Mouse (Mus musculus) megakaryocyte-erythroid progenitor cell, adult 5-6 weeks (primary cell): ENCODE measurements around the gene Klc3. TPM values are rescaled to one million over a fixed set of nuclear protein-coding genes. Genes with fewer than 3 reads are reported as not detected.

ENCODE experiments used
- ATAC-seq: replicated peaks from 2 replicates; pipeline ENCODE4 v1.8.0; 2016; ENCODE audit warnings: mild to moderate bottlenecking, inconsistent platforms; ENCODE audit not compliant: severe bottlenecking, poor library complexity, low FRiP score, low TSS enrichment
- total RNA-seq, 2 experiments: library from RNA; stranded (forward) in 1 of 2; stranded (reverse) in 1 of 2; fragments of 200-1000, 215-1000 nt in 1 of 2; fragments of >200 nt in 1 of 2; fragmentation: Nextera tagmentation in 1 of 2; gene quantifications; 2 replicates each; pipeline ENCODE4 v1.2.3; 2014 to 2017

Gene Klc3
- total RNA-seq, 2 experiments from 2014 or later = not detected

GRCm38 (mm10) chr7:19365376-19365775 is 38.5 kb downstream of the Klc3 start:
- no peak for ATAC-seq

- peak; percentile 27; the same call in 1 of the 2 replicates for ATAC-seq
Measured at GRCm38 (mm10) chr7:19363881-19364280, 40.0 kb downstream of the Klc3 start.

DNA sequence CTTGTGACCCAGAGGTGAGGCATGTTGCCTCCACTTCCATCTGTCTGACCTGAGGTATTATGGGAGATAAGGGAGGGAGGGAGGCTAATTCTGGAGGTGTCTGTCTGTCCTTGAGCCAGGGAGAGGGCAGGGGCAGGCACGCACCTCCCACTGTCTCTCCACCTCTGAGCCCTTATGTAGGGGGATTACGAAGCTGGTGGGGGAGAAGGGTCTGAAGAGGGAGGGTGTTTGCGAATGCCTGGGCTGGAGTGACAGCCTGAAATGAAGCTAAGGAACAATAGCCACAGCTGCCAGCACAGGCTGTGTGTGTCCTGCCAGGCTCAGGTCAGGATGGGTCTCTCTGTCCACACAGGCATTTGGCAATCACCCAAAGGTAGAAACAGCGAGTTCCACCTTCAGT is 41.6 kb downstream of the Klc3 start:
- no peak for ATAC-seq

DNA sequence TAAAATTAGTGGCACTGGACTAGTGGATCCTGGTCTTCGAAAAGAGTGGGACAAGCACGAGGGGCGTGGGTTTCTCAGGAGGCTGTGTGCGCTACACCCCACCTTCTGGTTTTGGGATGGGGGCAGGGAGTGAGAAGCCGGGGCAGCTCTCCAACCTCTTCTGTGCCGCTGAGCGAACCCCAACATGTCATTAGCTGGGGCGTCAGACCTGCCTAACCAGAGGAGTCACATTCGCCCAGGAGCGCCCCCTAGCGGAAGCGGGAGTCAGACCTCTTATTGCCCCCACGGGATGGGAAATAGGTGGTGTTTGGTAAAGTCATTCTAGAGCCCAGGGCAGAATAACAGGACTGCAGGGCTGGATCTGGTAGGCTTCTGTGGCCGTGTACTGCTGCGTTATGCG is 42.2 kb downstream of the Klc3 start:
- peak; percentile 36 for ATAC-seq

DNA sequence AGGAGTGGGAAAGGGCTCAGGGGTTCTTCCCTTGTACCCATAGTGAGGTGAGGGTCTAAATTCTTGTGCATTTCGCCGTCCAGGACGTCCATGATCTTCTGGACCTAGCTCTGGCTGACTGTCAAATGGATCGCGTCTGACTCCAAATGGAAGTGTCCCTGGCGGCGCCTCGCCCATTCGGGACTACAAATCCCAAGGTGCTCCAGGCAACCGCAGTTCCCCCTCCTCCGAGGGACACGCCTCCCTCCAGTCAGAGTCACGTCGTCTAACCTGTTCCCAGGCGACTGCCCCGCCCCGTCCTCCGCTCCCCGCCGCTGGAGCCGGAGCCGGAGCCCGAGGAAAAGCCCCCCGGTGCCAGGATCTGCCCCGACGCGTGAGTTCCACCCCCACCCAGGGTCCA is 43.0 kb downstream of the Klc3 start:
- ATAC-seq = peak; percentile 70

- ATAC-seq = peak; percentile 66
Measured at GRCm38 (mm10) chr7:19359892-19360641, 43.8 kb downstream of the Klc3 start.

- peak; percentile 64 for ATAC-seq
Measured at GRCm38 (mm10) chr7:19359299-19359891, 44.5 kb downstream of the Klc3 start, which contains the start of the genes Cd3eap and Ppp1r13l. Gene Cd3eap, minus strand, starts transcription at chr7:19359483. Gene Ppp1r13l, plus strand, starts transcription at chr7:19359749.

DNA sequence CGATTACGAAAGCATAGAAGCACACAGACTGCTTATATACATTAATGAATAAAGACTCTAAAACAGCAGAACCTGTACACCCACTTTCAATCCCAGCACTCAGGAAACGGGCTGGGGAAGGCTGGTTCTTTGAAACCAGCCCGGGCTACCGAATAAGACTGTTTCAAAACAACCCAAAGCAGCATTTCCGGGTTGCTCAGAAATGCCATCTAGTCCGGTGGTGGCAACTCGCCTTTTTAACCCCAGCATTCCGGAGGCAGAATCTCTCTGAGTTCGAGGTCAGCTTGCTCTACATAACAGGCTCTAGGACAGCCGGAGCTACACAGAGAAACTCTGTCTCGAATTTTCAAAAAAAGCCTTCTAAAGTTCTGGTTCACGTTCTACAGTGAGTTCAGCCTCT is 45.3 kb downstream of the Klc3 start:
- ATAC-seq = no peak

GRCm38 (mm10) chr7:19357381-19358375 is 46.2 kb downstream of the Klc3 start:
- ATAC-seq = no peak

DNA sequence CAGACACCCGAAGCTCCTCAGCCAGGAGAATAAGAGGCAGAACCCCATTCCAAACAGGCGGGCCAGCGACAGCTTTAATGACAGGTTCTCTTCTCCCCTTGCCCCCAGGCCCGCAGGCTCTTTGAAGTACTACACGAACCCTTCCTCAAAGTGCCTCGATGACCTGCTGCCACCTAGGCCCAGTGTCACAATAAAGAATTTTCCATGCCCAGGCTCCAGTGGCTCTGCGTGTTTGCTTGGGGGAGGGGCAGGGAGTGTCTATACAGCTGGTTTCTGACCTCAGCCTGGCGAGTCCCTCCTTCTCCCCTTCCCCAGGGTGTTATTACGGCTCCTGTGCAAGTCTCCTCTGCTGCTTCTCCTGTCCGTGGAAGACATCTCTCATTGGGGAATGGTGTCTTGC is 47.6 kb downstream of the Klc3 start:
- no peak for ATAC-seq

DNA sequence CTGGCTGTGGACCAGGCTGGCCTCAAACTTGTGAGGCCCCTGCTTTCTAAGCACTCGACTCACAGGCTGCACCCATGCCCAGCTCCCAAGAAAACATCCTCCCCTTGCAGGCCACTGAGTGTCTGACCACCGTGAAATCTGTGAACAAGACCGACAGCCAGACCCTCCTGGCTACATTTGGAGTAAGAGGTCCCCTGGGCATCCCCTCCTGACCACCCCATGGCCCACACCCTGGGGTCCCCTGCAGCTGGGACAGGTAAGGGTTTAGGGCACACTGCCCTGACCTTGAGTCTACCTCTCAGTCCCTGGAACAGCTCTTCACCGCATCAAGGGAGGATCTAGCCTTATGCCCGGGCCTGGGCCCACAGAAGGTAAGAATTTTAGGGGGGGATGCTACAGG is 48.9 kb downstream of the Klc3 start:
- ATAC-seq = no peak

- ATAC-seq = no peak
Measured at GRCm38 (mm10) chr7:19350221-19350620, 53.7 kb downstream of the Klc3 start.

DNA sequence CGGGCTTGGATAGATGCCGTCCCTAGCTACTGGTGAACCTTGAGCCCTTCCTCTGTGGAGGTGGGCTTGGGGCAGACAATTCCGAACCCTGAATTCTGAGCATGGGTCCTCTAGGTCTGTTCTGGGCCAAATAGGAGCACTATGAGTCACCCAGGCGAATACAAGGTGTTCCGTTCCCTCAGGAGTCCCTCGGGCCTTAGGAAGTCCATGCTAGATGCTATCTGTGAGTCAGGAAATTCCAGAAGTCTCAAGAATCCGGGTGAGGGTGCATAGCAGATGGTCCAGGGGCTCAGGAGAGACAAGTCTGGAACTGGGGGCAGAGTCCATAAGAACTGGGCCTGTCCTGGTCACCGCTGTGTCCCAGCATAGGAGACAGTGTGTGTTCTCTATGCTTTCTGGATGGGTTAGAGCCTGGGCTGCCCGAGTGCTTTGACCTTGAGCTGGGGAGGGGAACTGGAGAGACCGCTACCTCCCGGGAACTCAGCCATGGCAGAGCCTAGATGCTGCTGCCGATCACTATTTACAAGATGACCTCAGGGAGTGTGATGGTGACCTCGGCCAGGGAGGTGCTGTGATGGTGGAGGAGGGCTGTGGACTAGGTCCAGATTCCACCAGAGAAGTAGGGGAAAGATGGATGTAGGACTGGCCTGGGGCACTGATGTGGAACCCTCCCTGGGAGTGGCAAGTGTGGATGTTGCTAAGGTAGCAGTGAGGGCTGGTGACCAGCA is 54.6 kb downstream of the Klc3 start:
- no peak for ATAC-seq

GRCm38 (mm10) chr7:19344938-19345471 is 58.9 kb downstream of the Klc3 start:
- peak; percentile 91 for ATAC-seq

Other genes with a start within 250 kb of the Klc3 start
- not detected in 2 replicates for gene Gipr, start 238.0 kb downstream of the Klc3 start, total RNA-seq (2014; fragmentation: Nextera tagmentation)
- 0.95 TPM in 1 of 2 replicates, not detected in the other for gene Gipr, start 238.0 kb downstream of the Klc3 start, total RNA-seq (2017)
- 4.8 and 11.4 TPM in 2 replicates for gene Eml2, start 227.7 kb downstream of the Klc3 start, total RNA-seq (2014; fragmentation: Nextera tagmentation)
- 4.8 and 6.6 TPM in 2 replicates for gene Eml2, start 227.7 kb downstream of the Klc3 start, total RNA-seq (2017)
- gene Gpr4, start 191.6 kb downstream of the Klc3 start, total RNA-seq (2014; fragmentation: Nextera tagmentation) = 0.64 TPM in 1 of 2 replicates, not detected in the other
- gene Gpr4, start 191.6 kb downstream of the Klc3 start, total RNA-seq (2017) = not detected in 2 replicates
- gene Opa3, start 175.8 kb downstream of the Klc3 start, total RNA-seq (2014; fragmentation: Nextera tagmentation) = 22.3 and 22.6 TPM in 2 replicates
- 17.1 and 21.2 TPM in 2 replicates for gene Opa3, start 175.8 kb downstream of the Klc3 start, total RNA-seq (2017)
- 19.3 and 34.8 TPM in 2 replicates for gene Vasp, start 132.3 kb downstream of the Klc3 start, total RNA-seq (2014; fragmentation: Nextera tagmentation)
- gene Vasp, start 132.3 kb downstream of the Klc3 start, total RNA-seq (2017) = 27.9 and 53.7 TPM in 2 replicates
- gene Ppm1n, start 124.0 kb downstream of the Klc3 start, total RNA-seq (2014; fragmentation: Nextera tagmentation) = not detected in 2 replicates
- not detected in 2 replicates for gene Ppm1n, start 124.0 kb downstream of the Klc3 start, total RNA-seq (2017)
- gene Rtn2, start 121.5 kb downstream of the Klc3 start, total RNA-seq (2014; fragmentation: Nextera tagmentation) = not detected in 2 replicates
- not detected in 2 replicates for gene Rtn2, start 121.5 kb downstream of the Klc3 start, total RNA-seq (2017)
- 4.2 and 4.8 TPM in 2 replicates for gene Fosb, start 94.1 kb downstream of the Klc3 start, total RNA-seq (2014; fragmentation: Nextera tagmentation)
- gene Fosb, start 94.1 kb downstream of the Klc3 start, total RNA-seq (2017) = 52.4 and 77.0 TPM in 2 replicates
- 31.3 and 51.5 TPM in 2 replicates for gene Ercc1, start 59.3 kb downstream of the Klc3 start, total RNA-seq (2014; fragmentation: Nextera tagmentation)
- 19.8 and 23.8 TPM in 2 replicates for gene Ercc1, start 59.3 kb downstream of the Klc3 start, total RNA-seq (2017)
- gene Cd3eap, start 44.6 kb downstream of the Klc3 start, total RNA-seq (2014; fragmentation: Nextera tagmentation) = 17.2 and 36.6 TPM in 2 replicates
- gene Cd3eap, start 44.6 kb downstream of the Klc3 start, total RNA-seq (2017) = 34.9 and 47.7 TPM in 2 replicates
- 4.3 and 6.5 TPM in 2 replicates for gene Ppp1r13l, start 44.4 kb downstream of the Klc3 start, total RNA-seq (2014; fragmentation: Nextera tagmentation)
- 0.30 TPM in 1 of 2 replicates, not detected in the other for gene Ppp1r13l, start 44.4 kb downstream of the Klc3 start, total RNA-seq (2017)
- gene Ercc2, start 22.1 kb downstream of the Klc3 start, total RNA-seq (2014; fragmentation: Nextera tagmentation) = 27.7 and 39.0 TPM in 2 replicates
- gene Ercc2, start 22.1 kb downstream of the Klc3 start, total RNA-seq (2017) = 18.7 and 21.2 TPM in 2 replicates
- not detected in 2 replicates for gene Ckm, start 672 bp upstream of the Klc3 start, total RNA-seq (2014; fragmentation: Nextera tagmentation)
- gene Ckm, start 672 bp upstream of the Klc3 start, total RNA-seq (2017) = 0.80 TPM in 1 of 2 replicates, not detected in the other
- gene Mark4, start 54.7 kb upstream of the Klc3 start, total RNA-seq (2014; fragmentation: Nextera tagmentation) = 7.8 and 11.3 TPM in 2 replicates
- 3.0 and 3.1 TPM in 2 replicates for gene Mark4, start 54.7 kb upstream of the Klc3 start, total RNA-seq (2017)
- gene Exoc3l2, start 59.2 kb upstream of the Klc3 start, total RNA-seq (2014; fragmentation: Nextera tagmentation) = 1.7 and 2.3 TPM in 2 replicates
- 1.0 and 1.5 TPM in 2 replicates for gene Exoc3l2, start 59.2 kb upstream of the Klc3 start, total RNA-seq (2017)
- 3.4 and 3.6 TPM in 2 replicates for gene Bloc1s3, start 104.3 kb upstream of the Klc3 start, total RNA-seq (2014; fragmentation: Nextera tagmentation)
- 3.6 and 4.7 TPM in 2 replicates for gene Bloc1s3, start 104.3 kb upstream of the Klc3 start, total RNA-seq (2017)
- 89.3 and 96.3 TPM in 2 replicates for gene Trappc6a, start 104.3 kb upstream of the Klc3 start, total RNA-seq (2014; fragmentation: Nextera tagmentation)
- gene Trappc6a, start 104.3 kb upstream of the Klc3 start, total RNA-seq (2017) = 22.6 and 23.6 TPM in 2 replicates
- gene Nkpd1, start 113.7 kb upstream of the Klc3 start, total RNA-seq (2014; fragmentation: Nextera tagmentation) = 0.20 TPM in 1 of 2 replicates, not detected in the other
- not detected in 2 replicates for gene Nkpd1, start 113.7 kb upstream of the Klc3 start, total RNA-seq (2017)
- 27.7 and 37.2 TPM in 2 replicates for gene Ppp1r37, start 159.0 kb upstream of the Klc3 start, total RNA-seq (2014; fragmentation: Nextera tagmentation)
- gene Ppp1r37, start 159.0 kb upstream of the Klc3 start, total RNA-seq (2017) = 14.6 and 14.7 TPM in 2 replicates
- gene Zfp296, start 173.2 kb upstream of the Klc3 start, total RNA-seq (2014; fragmentation: Nextera tagmentation) = 0.47 and 4.2 TPM in 2 replicates
- 3.2 and 3.9 TPM in 2 replicates for gene Zfp296, start 173.2 kb upstream of the Klc3 start, total RNA-seq (2017)
- 60.3 and 70.0 TPM in 2 replicates for gene Gemin7, start 173.5 kb upstream of the Klc3 start, total RNA-seq (2014; fragmentation: Nextera tagmentation)
- 24.1 and 25.1 TPM in 2 replicates for gene Gemin7, start 173.5 kb upstream of the Klc3 start, total RNA-seq (2017)
- 44.9 and 53.1 TPM in 2 replicates for gene Clasrp, start 200.4 kb upstream of the Klc3 start, total RNA-seq (2014; fragmentation: Nextera tagmentation)
- gene Clasrp, start 200.4 kb upstream of the Klc3 start, total RNA-seq (2017) = 33.9 and 48.3 TPM in 2 replicates
- gene Relb, start 225.3 kb upstream of the Klc3 start, total RNA-seq (2014; fragmentation: Nextera tagmentation) = 3.8 TPM in 1 of 2 replicates, not detected in the other
- 0.47 and 0.69 TPM in 2 replicates for gene Relb, start 225.3 kb upstream of the Klc3 start, total RNA-seq (2017)